Mouse (Mus musculus) hindbrain, postnatal 0 days (tissue): Measurements from ENCODE around the gene Gys1. TPM values are rescaled to one million over a fixed set of nuclear protein-coding genes. Genes with fewer than 3 reads are reported as not detected.

Experiments used
- ATAC-seq: fragments of 200-750 bp; cut with Nextera tagmentation; 2 replicates; pipeline ENCODE4 v1.8.0; 2017; ENCODE audit warnings: mild to moderate bottlenecking, moderate TSS enrichment, moderate library complexity
- DNase-seq: peaks from one replicate; pipeline ENCODE4 v3.0.0-alpha.2; 2015; ENCODE audit warnings: low spot score
- H3K27ac ChIP-seq: fragments of 300-500 bp; sonication (generic); 2 replicates; pipeline ENCODE4 v1.5.1; 2014; ENCODE audit warnings: mild to moderate bottlenecking
- H3K27me3 ChIP-seq: fragments of 300-500 bp; sonication (generic); 2 replicates; pipeline ENCODE4 v1.6.1; 2014; ENCODE audit warnings: low read length, mixed read lengths; ENCODE audit not compliant: insufficient read depth
- H3K36me3 ChIP-seq: fragments of 300-500 bp; sonication (generic); 2 replicates; pipeline ENCODE4 v1.6.1; 2014; ENCODE audit warnings: low read length, mixed read lengths; ENCODE audit not compliant: insufficient read depth
- H3K4me1 ChIP-seq: fragments of 300-500 bp; sonication (generic); 2 replicates; pipeline ENCODE4 v1.6.1; 2014; ENCODE audit warnings: antibody characterized with exemption, low read length, mixed read lengths; ENCODE audit not compliant: insufficient read depth
- H3K4me2 ChIP-seq: fragments of 300-500 bp; sonication (generic); 2 replicates; pipeline ENCODE4 v1.6.1; 2014; ENCODE audit warnings: low read depth, mild to moderate bottlenecking, low read length, moderate library complexity, mixed read lengths
- H3K4me3 ChIP-seq: fragments of 300-500 bp; sonication (generic); 2 replicates; pipeline ENCODE4 v1.5.1; 2014; ENCODE audit warnings: low read length
- H3K9ac ChIP-seq: fragments of 300-500 bp; sonication (generic); replicated peaks from 2 replicates; pipeline ENCODE4 v1.6.1; 2014; ENCODE audit warnings: mild to moderate bottlenecking, low read length, moderate library complexity, mixed read lengths
- H3K9me3 ChIP-seq: fragments of 300-500 bp; sonication (generic); 2 replicates; pipeline ENCODE4 v1.6.1; 2016; ENCODE audit warnings: low read length, mixed read lengths
- CTCF ChIP-seq: IDR thresholded peaks from 2 replicates; pipeline ENCODE4 v1.5.1; 2016; ENCODE audit warnings: antibody characterized with exemption, control low read depth, low read depth
- WGBS: fragments of 180-500 bp; shearing (Covaris S2); extraction: QIAGEN DNeasy Blood & Tissue Kit; methylation state at CpG from one replicate; pipeline ENCODE4 v1.1.7; 2014; 5-methylcytosine and 5-hydroxymethylcytosine counted together
- polyA plus RNA-seq: library from polyadenylated mRNA; unstranded; fragments of >200 nt; fragmentation: Nextera tagmentation; extraction: Ambion mirVana; gene quantifications from 2 replicates; pipeline ENCODE4 v1.2.1, GENCODE M21; 2015
- total RNA-seq: library from RNA; depleted of rRNA; stranded (reverse); fragments of >200 nt; gene quantifications from 2 replicates; pipeline ENCODE4 v1.2.3, GENCODE M21; 2014

The Gys1 gene
- total and polyA plus RNA-seq, 2 experiments from 2014 or later = 16.4 to 22.4 TPM

GRCm38 (mm10) chr7:45487861-45488292 lies 53.2 kb downstream of the Gys1 start:
- DNase-seq (peak; percentile 54), ATAC-seq (peak; percentile 71)
- peak overlapping the region; percentile 32 for H3K4me3 ChIP-seq
- TF ChIP-seq CTCF = no peak
- peaks cover 3% of the 10 kb centered on the region; the same call in 1 of the 2 replicates for H3K36me3 ChIP-seq
- 21% methylated on average over 11 of the region's 11 CpGs for WGBS
- no peaks in the 10 kb centered on the region for H3K4me1 ChIP-seq
- no peaks in the 10 kb centered on the region for H3K9me3 ChIP-seq
- peak overlapping the region; percentile 82 for H3K27ac ChIP-seq
- peak overlapping the region; percentile 59 for H3K4me2 ChIP-seq
- H3K9ac ChIP-seq = peak overlapping the region; percentile 52
- no peaks in the 10 kb centered on the region for H3K27me3 ChIP-seq

- Histone ChIP-seq H3K9me3 (no peaks in the 10 kb centered on the region), H3K4me1 (no peaks in the 10 kb centered on the region), H3K4me3 (peak within 1 kb of the TSS; percentile 32), H3K9ac (peak within 1 kb of the TSS; percentile 52), H3K36me3 (peaks cover 10% of the 10 kb centered on the region; the same call in 1 of the 2 replicates), H3K27ac (peak within 1 kb of the TSS; percentile 82), H3K4me2 (peak within 1 kb of the TSS; percentile 59), H3K27me3 (no peaks in the 10 kb centered on the region)
- 7% methylated on average over 38 of the region's 38 CpGs for WGBS
- peak; percentile 62 for DNase-seq
- peak; percentile 75 for ATAC-seq
- TF ChIP-seq CTCF = no peak
Observed at GRCm38 (mm10) chr7:45488293-45489204, 53.9 kb downstream of the Gys1 start, which contains the start of gene Dhdh. Gene Dhdh (minus strand): TSS chr7:45488805.

- ATAC-seq (no peak), DNase-seq (no peak)
- H3K36me3 ChIP-seq = peaks cover 20% of the 10 kb centered on the region
- no peak overlapping the region for H3K4me2 ChIP-seq
- WGBS = 81% methylated on average over 7 of the region's 7 CpGs
- H3K4me1 ChIP-seq = no peaks in the 10 kb centered on the region
- no peaks in the 10 kb centered on the region for H3K9me3 ChIP-seq
- TF ChIP-seq CTCF = no peak
- H3K9ac ChIP-seq = no peak overlapping the region
- no peaks in the 10 kb centered on the region for H3K27me3 ChIP-seq
- H3K4me3 ChIP-seq = no peak overlapping the region
- 0 out of 2 replicates have a peak overlapping the region, but pooled peaks have one; percentile 5 for H3K27ac ChIP-seq
Observed at GRCm38 (mm10) chr7:45489578-45489977, 54.9 kb downstream of the Gys1 start.

GRCm38 (mm10) chr7:45490822-45491221 lies 56.2 kb downstream of the Gys1 start:
- H3K4me3 ChIP-seq = no peak overlapping the region
- H3K4me1 ChIP-seq = no peaks in the 10 kb centered on the region
- H3K27ac ChIP-seq = no peak overlapping the region
- H3K9me3 ChIP-seq = no peaks in the 10 kb centered on the region
- no peak overlapping the region for H3K9ac ChIP-seq
- 36% methylated on average over 9 of the region's 9 CpGs for WGBS
- ATAC-seq = no peak
- peaks cover 32% of the 10 kb centered on the region for H3K36me3 ChIP-seq
- no peak for TF ChIP-seq CTCF
- H3K4me2 ChIP-seq = no peak overlapping the region
- peak; percentile 6 for DNase-seq
- no peaks in the 10 kb centered on the region for H3K27me3 ChIP-seq

- no peak overlapping the region for H3K9ac ChIP-seq
- H3K27me3 ChIP-seq = no peaks in the 10 kb centered on the region
- no peak for TF ChIP-seq CTCF
- no peak overlapping the region for H3K4me3 ChIP-seq
- H3K4me2 ChIP-seq = no peak overlapping the region
- no peaks in the 10 kb centered on the region for H3K9me3 ChIP-seq
- no peak for DNase-seq
- H3K27ac ChIP-seq = no peak overlapping the region
- WGBS = 16% methylated on average over 3 of the region's 3 CpGs
- no peaks in the 10 kb centered on the region for H3K4me1 ChIP-seq
- peaks cover 32% of the 10 kb centered on the region for H3K36me3 ChIP-seq
- no peak for ATAC-seq
Observed at GRCm38 (mm10) chr7:45491264-45491663, 56.6 kb downstream of the Gys1 start.

GRCm38 (mm10) chr7:45492225-45492844 lies 57.7 kb downstream of the Gys1 start:
- DNase-seq (no peak), ATAC-seq (no peak)
- TF ChIP-seq CTCF = no peak
- WGBS = 96% methylated on average over 8 of the region's 8 CpGs
- Histone ChIP-seq H3K4me1 (no peaks in the 10 kb centered on the region), H3K4me2 (no peak overlapping the region), H3K36me3 (peaks cover 39% of the 10 kb centered on the region), H3K27me3 (no peaks in the 10 kb centered on the region), H3K27ac (no peak overlapping the region), H3K9ac (no peak overlapping the region), H3K4me3 (no peak overlapping the region), H3K9me3 (no peaks in the 10 kb centered on the region)
